Mouse (Mus musculus) embryonic facial prominence, embryonic 10.5 days (tissue): ENCODE data around the gene Fras1. TPM values are rescaled to one million over a fixed set of nuclear protein-coding genes. Genes with fewer than 3 reads are reported as not detected.

Experiments used
- DNase-seq: peaks from one replicate; pipeline ENCODE4 v3.0.0-alpha.2; 2017; ENCODE audit warnings: low spot score
- H3K27ac ChIP-seq: fragments of 300-500 bp; sonication (generic); replicated peaks from 2 replicates; pipeline ENCODE4 v1.5.1; 2016; ENCODE audit warnings: mild to moderate bottlenecking
- H3K27me3 ChIP-seq: fragments of 300-500 bp; sonication (generic); replicated peaks from 2 replicates; pipeline ENCODE4 v1.6.1; 2016; ENCODE audit warnings: low read depth, mild to moderate bottlenecking; ENCODE audit not compliant: poor library complexity, severe bottlenecking
- H3K36me3 ChIP-seq: fragments of 300-500 bp; sonication (generic); replicated peaks from 2 replicates; pipeline ENCODE4 v1.6.1; 2016; ENCODE audit warnings: mild to moderate bottlenecking, moderate library complexity
- H3K4me1 ChIP-seq: fragments of 300-500 bp; sonication (generic); 2 replicates; pipeline ENCODE4 v1.6.1; 2016
- H3K4me3 ChIP-seq: fragments of 300-500 bp; sonication (generic); 2 replicates; pipeline ENCODE4 v1.5.1; 2016; ENCODE audit warnings: mild to moderate bottlenecking, moderate library complexity
- H3K9me3 ChIP-seq: fragments of 300-500 bp; sonication (generic); 2 replicates; pipeline ENCODE4 v1.6.1; 2016; ENCODE audit warnings: mild to moderate bottlenecking
- WGBS: fragments of 180-500 bp; shearing (Covaris S2); methylation state at CpG from one replicate; pipeline ENCODE4 v1.1.7; 2016; 5-methylcytosine and 5-hydroxymethylcytosine counted together
- polyA plus RNA-seq: library from polyadenylated mRNA; unstranded; fragments of >200 nt; fragmentation: Nextera tagmentation; extraction: Ambion mirVana; gene quantifications from 2 replicates; pipeline ENCODE4 v1.2.1, GENCODE M21; 2016

The Fras1 gene
- polyA plus RNA-seq, 1 experiment from 2014 or later: 12.8 TPM

DNA sequence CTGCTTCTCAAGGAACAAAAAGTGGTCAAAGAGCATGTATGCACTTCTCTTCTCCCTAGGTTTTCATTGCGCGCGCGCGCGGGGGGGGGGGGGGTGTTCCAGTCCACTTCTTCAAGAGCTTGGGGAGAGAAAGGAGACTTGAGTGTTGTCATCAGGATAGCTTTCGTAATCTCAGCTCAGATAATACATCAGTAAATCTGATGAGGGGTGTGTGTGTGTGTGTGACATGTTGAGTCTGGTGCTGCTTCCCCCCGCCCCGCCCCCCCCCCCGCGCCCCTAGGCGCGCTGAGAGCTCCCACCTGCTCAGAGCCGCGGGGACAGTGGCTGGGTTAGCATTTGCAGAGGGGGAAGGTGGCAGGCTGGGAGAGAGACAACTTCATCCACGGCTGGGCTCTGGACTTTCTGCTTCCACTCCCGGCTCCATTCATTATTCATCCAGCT, 1.7 kb downstream of the Fras1 start:
- Histone ChIP-seq H3K4me1 (peaks cover 21% of the 10 kb centered on the region), H3K27me3 (peaks cover 30% of the 10 kb centered on the region; the same call in 1 of the 2 replicates), H3K9me3 (no peaks in the 10 kb centered on the region), H3K27ac (peak overlapping the region; percentile 89), H3K4me3 (peak overlapping the region; percentile 78), H3K36me3 (no peaks in the 10 kb centered on the region)
- WGBS: under 1% methylated on average over 17 of the region's 17 CpGs
- peak; percentile 58 for DNase-seq

DNA sequence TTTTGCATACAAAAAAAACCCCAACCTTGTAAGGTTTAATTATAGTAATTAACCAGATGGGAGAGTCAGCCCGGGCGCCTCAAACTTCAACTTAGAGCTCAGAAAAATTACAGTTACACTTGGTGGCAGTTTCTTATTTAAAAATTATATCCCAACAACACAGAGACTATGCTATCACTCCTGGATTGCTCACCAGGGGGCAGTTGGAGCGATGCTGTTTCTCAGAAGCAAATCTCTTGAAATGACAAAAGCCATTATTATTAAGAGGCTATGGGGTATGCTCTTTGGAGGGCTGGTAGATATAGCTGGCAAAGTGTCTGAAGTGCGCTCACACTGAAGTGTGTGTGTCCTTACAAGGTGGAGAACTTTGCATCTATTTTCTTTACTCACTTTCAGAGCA, 2.5 kb downstream of the Fras1 start:
- 51% methylated on average over 4 of the region's 4 CpGs for WGBS
- no peaks in the 10 kb centered on the region for H3K9me3 ChIP-seq
- peak overlapping the region; percentile 78 for H3K4me3 ChIP-seq
- peaks cover 29% of the 10 kb centered on the region; the same call in 1 of the 2 replicates for H3K27me3 ChIP-seq
- DNase-seq: no peak
- no peak overlapping the region for H3K27ac ChIP-seq
- H3K4me1 ChIP-seq: peaks cover 21% of the 10 kb centered on the region
- no peaks in the 10 kb centered on the region for H3K36me3 ChIP-seq

DNA sequence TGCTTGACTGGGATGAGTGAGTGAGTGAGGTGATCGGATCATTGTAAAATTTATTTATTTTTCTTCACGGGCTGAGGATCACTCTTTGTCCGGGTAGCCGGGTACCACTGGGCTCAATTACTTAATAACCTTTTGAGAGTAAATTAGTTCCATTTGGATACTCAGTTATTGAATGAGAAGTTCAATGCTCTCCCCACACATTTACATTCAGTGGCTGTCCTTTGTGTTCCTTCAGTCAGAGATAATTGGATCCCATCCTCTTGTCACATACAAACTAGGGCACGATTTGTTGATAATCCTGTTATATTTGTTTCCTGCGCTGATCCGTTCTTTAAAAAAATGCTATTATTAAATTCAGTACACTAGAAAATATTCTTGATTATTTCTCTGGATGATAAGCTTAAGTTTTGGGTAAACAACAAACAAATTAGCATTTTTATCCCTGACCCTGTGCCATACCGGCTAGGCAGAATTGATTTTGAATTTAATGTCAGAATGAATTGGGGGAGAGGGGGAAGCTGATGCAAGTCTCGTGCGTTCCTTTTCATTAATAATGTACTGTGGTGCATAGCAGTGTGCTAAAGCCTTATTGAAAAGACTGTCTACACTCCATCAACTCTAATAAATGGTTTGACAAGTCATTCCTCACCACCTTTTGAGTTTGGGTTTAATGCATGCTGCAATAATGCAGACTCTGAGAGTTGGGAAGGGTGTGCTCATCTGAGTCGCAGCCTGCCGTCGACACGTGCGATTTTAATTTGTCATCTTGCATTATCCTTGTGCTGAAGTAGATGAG, 12.6 kb downstream of the Fras1 start:
- DNase-seq: no peak
- H3K27ac ChIP-seq: no peak overlapping the region
- peaks cover 9% of the 10 kb centered on the region; the same call in 1 of the 2 replicates for H3K36me3 ChIP-seq
- H3K4me1 ChIP-seq: no peaks in the 10 kb centered on the region
- no peaks in the 10 kb centered on the region for H3K27me3 ChIP-seq
- H3K4me3 ChIP-seq: no peak overlapping the region
- peaks cover 4% of the 10 kb centered on the region; the same call in 1 of the 2 replicates for H3K9me3 ChIP-seq
- WGBS: 77% methylated on average over 15 of the region's 15 CpGs

GRCm38 (mm10) chr5:96388306-96388705, 14.6 kb downstream of the Fras1 start:
- Histone ChIP-seq H3K27me3 (no peaks in the 10 kb centered on the region), H3K9me3 (peaks cover 4% of the 10 kb centered on the region; the same call in 1 of the 2 replicates)
- 96% methylated on average over 8 of the region's 8 CpGs for WGBS

GRCm38 (mm10) chr5:96389963-96390623, 16.3 kb downstream of the Fras1 start:
- Histone ChIP-seq H3K9me3 (peaks cover 4% of the 10 kb centered on the region; the same call in 1 of the 2 replicates), H3K4me1 (no peaks in the 10 kb centered on the region), H3K4me3 (no peak overlapping the region), H3K36me3 (peaks cover 9% of the 10 kb centered on the region; the same call in 1 of the 2 replicates), H3K27me3 (no peaks in the 10 kb centered on the region), H3K27ac (no peak overlapping the region)
- WGBS: 92% methylated on average over 11 of the region's 11 CpGs
- DNase-seq: no peak

More at GRCm38 (mm10) chr5:96388306-96388705, 14.6 kb downstream of the Fras1 start:
- Histone ChIP-seq H3K4me3 (no peak overlapping the region), H3K27ac (no peak overlapping the region), H3K36me3 (peaks cover 9% of the 10 kb centered on the region; the same call in 1 of the 2 replicates), H3K4me1 (no peaks in the 10 kb centered on the region)
- no peak for DNase-seq

- Histone ChIP-seq H3K27me3 (no peaks in the 10 kb centered on the region), H3K36me3 (peaks cover 9% of the 10 kb centered on the region; the same call in 1 of the 2 replicates), H3K9me3 (peaks cover 4% of the 10 kb centered on the region; the same call in 1 of the 2 replicates), H3K4me1 (peaks cover 6% of the 10 kb centered on the region), H3K27ac (no peak overlapping the region), H3K4me3 (no peak overlapping the region)
- WGBS: 91% methylated on average over 4 of the region's 4 CpGs
- no peak for DNase-seq
These were observed 17.3 kb downstream of the Fras1 start for GRCm38 (mm10) chr5:96391086-96391485.

DNA sequence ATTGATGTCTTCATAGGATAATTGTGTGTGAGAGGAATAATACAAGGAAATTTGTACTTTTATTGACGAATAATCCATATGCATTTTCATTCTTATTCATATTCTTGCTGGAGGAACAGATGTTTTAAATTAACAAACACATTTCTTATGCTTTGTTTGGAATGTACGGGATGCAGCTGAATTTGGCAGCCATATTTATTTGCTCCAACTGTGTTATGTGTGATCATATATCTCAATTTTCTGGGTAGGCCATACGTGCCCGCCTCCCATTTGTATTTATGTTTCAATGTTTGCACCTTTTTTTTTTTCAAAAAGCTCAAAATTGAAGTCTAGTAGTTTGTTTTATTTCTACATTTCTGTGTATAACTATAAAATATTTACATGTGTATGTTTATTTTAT, 21.2 kb downstream of the Fras1 start:
- DNase-seq: no peak
- Histone ChIP-seq H3K9me3 (no peaks in the 10 kb centered on the region), H3K4me3 (no peak overlapping the region), H3K4me1 (peaks cover 17% of the 10 kb centered on the region), H3K27me3 (no peaks in the 10 kb centered on the region), H3K36me3 (no peaks in the 10 kb centered on the region), H3K27ac (no peak overlapping the region)
- WGBS: 90% methylated on average over 4 of the region's 4 CpGs

GRCm38 (mm10) chr5:96395786-96396650, 22.3 kb downstream of the Fras1 start:
- peak; percentile 59 for DNase-seq
- H3K27ac ChIP-seq: peak overlapping the region; percentile 44; the same call in 1 of the 2 replicates
- no peaks in the 10 kb centered on the region for H3K36me3 ChIP-seq
- WGBS: 33% methylated on average over 5 of the region's 5 CpGs
- no peaks in the 10 kb centered on the region for H3K27me3 ChIP-seq
- H3K4me3 ChIP-seq: no peak overlapping the region
- peaks cover 17% of the 10 kb centered on the region for H3K4me1 ChIP-seq
- no peaks in the 10 kb centered on the region for H3K9me3 ChIP-seq

DNA sequence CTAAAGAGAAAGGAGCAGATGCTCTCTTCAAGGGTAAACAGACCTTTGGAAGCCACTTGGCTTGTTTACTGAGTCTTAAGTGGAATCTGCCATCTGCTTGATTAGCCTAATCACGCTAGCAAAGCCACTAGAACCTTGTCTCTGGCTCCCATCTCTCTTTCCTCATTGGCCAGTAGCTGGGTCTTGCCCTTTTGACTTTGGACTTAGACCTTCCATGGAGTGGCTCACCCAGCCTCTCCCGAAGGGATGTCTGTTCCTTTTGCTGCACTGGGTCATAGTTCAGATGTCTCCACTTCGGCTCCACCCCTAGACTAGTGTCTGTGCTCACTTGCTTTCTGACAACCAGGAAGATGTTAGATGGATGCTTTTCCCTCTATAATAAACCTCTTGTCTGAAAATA, 28.8 kb downstream of the Fras1 start:
- H3K4me1 ChIP-seq: peaks cover 13% of the 10 kb centered on the region
- WGBS: 78% methylated on average over 3 of the region's 3 CpGs
- no peak overlapping the region for H3K4me3 ChIP-seq
- no peaks in the 10 kb centered on the region for H3K27me3 ChIP-seq
- no peak overlapping the region for H3K27ac ChIP-seq
- no peaks in the 10 kb centered on the region for H3K36me3 ChIP-seq
- no peak for DNase-seq
- no peaks in the 10 kb centered on the region for H3K9me3 ChIP-seq

GRCm38 (mm10) chr5:96405139-96405842, 31.5 kb downstream of the Fras1 start:
- Histone ChIP-seq H3K9me3 (no peaks in the 10 kb centered on the region), H3K27ac (no peak overlapping the region), H3K4me1 (peaks cover 11% of the 10 kb centered on the region), H3K27me3 (no peaks in the 10 kb centered on the region), H3K36me3 (no peaks in the 10 kb centered on the region), H3K4me3 (no peak overlapping the region)
- 59% methylated on average over 8 of the region's 8 CpGs for WGBS
- DNase-seq: no peak

- H3K9me3 ChIP-seq: no peaks in the 10 kb centered on the region
- no peak overlapping the region for H3K27ac ChIP-seq
- H3K4me1 ChIP-seq: peaks cover 13% of the 10 kb centered on the region
- H3K4me3 ChIP-seq: no peak overlapping the region
- H3K27me3 ChIP-seq: no peaks in the 10 kb centered on the region
- no peaks in the 10 kb centered on the region for H3K36me3 ChIP-seq
- WGBS: 83% methylated on average over 2 of the region's 2 CpGs
- DNase-seq: no peak
These were observed 34.5 kb downstream of the Fras1 start for GRCm38 (mm10) chr5:96408291-96408690.
